ENCODE assay signal across 25 mouse cellular contexts in genomic region chr19:57217161-57217560, GRCm38 (mm10).
DNase-seq lines count a peak whose midpoint lies in the region; ATAC-seq and TF ChIP-seq lines count a peak whose summit lies in the region.
"Had no signal": no experiment of that assay in that cellular context is flagged by ENCODE, and none has a peak within 500 bp of the region (broad histone marks: within the 10 kb centered on the region; RNA-seq: fewer than 3 reads in every experiment).

No protein-coding gene starts in this region.

- no peak for TF ChIP-seq CTCF in cerebellum, adult 2 months (IDR thresholded peaks at IDR 0.05; ENCODE audit: borderline replicate concordance, insufficient read depth, low read depth, low read length)

- no peak for DNase-seq in cerebellum, adult 2 months
- DNase-seq in cerebellum, adult 18-20 months, result no peak
- peak; percentile 82 for DNase-seq in heart, adult 11 months
- no peak for DNase-seq in heart, adult 8-10 months (ENCODE audit: low spot score)
- DNase-seq in ES-E14 (ENCODE audit: low read depth, low spot score), result peak; percentile 26
- no peak for DNase-seq in urinary bladder, postnatal 4 days (ENCODE audit: low spot score in 2 of 2)
- DNase-seq in embryo, embryonic 10.5 days (ENCODE audit: low spot score), result no peak
- DNase-seq: adrenal gland, adult 2 months; adrenal gland, postnatal 10 days; adrenal gland, postnatal 25 days; B cell, adult 2 months; cerebellum, adult 11 months; cerebellum, adult 8-10 months; cerebellum, postnatal 10 days; cerebellum, postnatal 36 days; embryo, embryonic 11 days had no signal

- in situ Hi-C loops in ES-E14 (cut with MboI; ENCODE audit: low sequenced_read_pairs in 2 of 2, unreplicated experiment in 2 of 2), result no loop called here

- peak overlapping the region; percentile 28 for H3K27ac ChIP-seq in cerebellum, adult 2 months (ENCODE audit: insufficient read depth, low read length)
- H3K27ac ChIP-seq in ES-E14 (ENCODE audit: insufficient read depth, low read depth, low read length, poor library complexity, severe bottlenecking), result no peak overlapping the region
- H3K27ac ChIP-seq: embryonic facial prominence, embryonic 13.5 days; embryonic facial prominence, embryonic 15.5 days; forebrain, embryonic 10.5 days; forebrain, embryonic 12.5 days had no signal

- H3K9me3 ChIP-seq in ES-E14 (ENCODE audit: control insufficient read depth, insufficient read depth, low read depth, low read length), result no peaks in the 10 kb centered on the region
- H3K9me3 ChIP-seq: embryonic facial prominence, embryonic 13.5 days; embryonic facial prominence, embryonic 15.5 days; forebrain, embryonic 10.5 days; forebrain, embryonic 12.5 days had no signal

- no peak overlapping the region for H3K4me3 ChIP-seq in cerebellum, adult 2 months (replicated peaks; ENCODE audit: insufficient read depth, low read depth, low read length)
- H3K4me3 ChIP-seq in ES-E14 (ENCODE audit: insufficient read depth in 1 of 2, low read depth in 1 of 2, low read length in 2 of 2, poor library complexity in 1 of 2, severe bottlenecking in 1 of 2), result no peak overlapping the region
- H3K4me3 ChIP-seq: embryonic facial prominence, embryonic 13.5 days; embryonic facial prominence, embryonic 15.5 days; erythroblast, embryonic 14.5 days; forebrain, embryonic 10.5 days; forebrain, embryonic 12.5 days had no signal

- no peak for TF ChIP-seq POLR2A in cerebellum, adult 2 months (IDR thresholded peaks at IDR 0.05; ENCODE audit: borderline replicate concordance, insufficient read depth, low read length)

- peak; percentile 88 for ATAC-seq in granulocyte monocyte progenitor cell, adult 5-6 weeks (replicated peaks; ENCODE audit: poor library complexity, severe bottlenecking)
- ATAC-seq: CD4-positive, CD25-positive, alpha-beta regulatory T cell, adult 4 months; forebrain, embryonic 14.5 days; forebrain, embryonic 16.5 days had no signal

- no peaks in the 10 kb centered on the region for H3K36me3 ChIP-seq in ES-E14 (ENCODE audit: control insufficient read depth, insufficient read depth, low read length, poor library complexity, severe bottlenecking)
- H3K36me3 ChIP-seq: embryonic facial prominence, embryonic 13.5 days; embryonic facial prominence, embryonic 15.5 days; forebrain, embryonic 10.5 days; forebrain, embryonic 12.5 days had no signal

- no peak overlapping the region for H3K9ac ChIP-seq in ES-E14 (ENCODE audit: insufficient read depth, low read depth, low read length, poor library complexity, severe bottlenecking)
- H3K9ac ChIP-seq: embryonic facial prominence, embryonic 13.5 days; embryonic facial prominence, embryonic 15.5 days; forebrain, embryonic 12.5 days had no signal

- WGBS in cerebellum, adult 2 months, result 46% methylated on average over 4 of the region's 4 CpGs

- H3K27me3 ChIP-seq in cerebellum, adult 2 months (ENCODE audit: control insufficient read depth, insufficient read depth, low read length), result no peaks in the 10 kb centered on the region
- H3K27me3 ChIP-seq: embryonic facial prominence, embryonic 15.5 days; forebrain, embryonic 12.5 days had no signal

- H3K4me1 ChIP-seq in cerebellum, adult 2 months (ENCODE audit: control insufficient read depth, insufficient read depth, low read length), result peaks cover 59% of the 10 kb centered on the region
- H3K4me1 ChIP-seq in ES-E14 (ENCODE audit: control insufficient read depth in 2 of 2, insufficient read depth in 2 of 2, low read length in 2 of 2, poor library complexity in 1 of 2), result no peaks in the 10 kb centered on the region
- H3K4me1 ChIP-seq: forebrain, embryonic 12.5 days had no signal

TF ChIP-seq in ES-E14, 5 proteins besides CTCF, POLR2A, EP300 and RAD21:
- TF ChIP-seq ZNF384 (IDR thresholded peaks at IDR 0.05; ENCODE audit: low read depth, low read length), result no peak
- no peak for TF ChIP-seq HCFC1 (IDR thresholded peaks at IDR 0.05; ENCODE audit: borderline replicate concordance, insufficient read depth, low read length)
- no peak for TF ChIP-seq CHD2 (IDR thresholded peaks at IDR 0.05; ENCODE audit: low read depth, low read length)
- TF ChIP-seq MAFK (IDR thresholded peaks at IDR 0.05; ENCODE audit: insufficient read depth, low read depth, low read length), result no peak

Comparison
In these comparisons a context has a peak if more than half of its experiments do, and no peak if none do; other contexts are left out.
1. DNase-seq: peak in heart, adult 11 months (single experiment) and ES-E14 (single experiment); none in cerebellum, adult 2 months (0 of 2), cerebellum, adult 18-20 months (0 of 2), heart, adult 8-10 months (single experiment), urinary bladder, postnatal 4 days (0 of 2) and embryo, embryonic 10.5 days (single experiment).